Mouse (Mus musculus): ENCODE data around the gene Ppm1l. TPM values are rescaled to one million over a fixed set of nuclear protein-coding genes. Genes with fewer than 3 reads are reported as not detected.
"Not testable (repeated sequence)": the region's sequence is repeated elsewhere in the genome, so short reads cannot be mapped to it uniquely, and the experiment has no call there.

The Ppm1l gene
- total RNA-seq, 1 experiment from 2014 or later = 4.9 TPM

DNA sequence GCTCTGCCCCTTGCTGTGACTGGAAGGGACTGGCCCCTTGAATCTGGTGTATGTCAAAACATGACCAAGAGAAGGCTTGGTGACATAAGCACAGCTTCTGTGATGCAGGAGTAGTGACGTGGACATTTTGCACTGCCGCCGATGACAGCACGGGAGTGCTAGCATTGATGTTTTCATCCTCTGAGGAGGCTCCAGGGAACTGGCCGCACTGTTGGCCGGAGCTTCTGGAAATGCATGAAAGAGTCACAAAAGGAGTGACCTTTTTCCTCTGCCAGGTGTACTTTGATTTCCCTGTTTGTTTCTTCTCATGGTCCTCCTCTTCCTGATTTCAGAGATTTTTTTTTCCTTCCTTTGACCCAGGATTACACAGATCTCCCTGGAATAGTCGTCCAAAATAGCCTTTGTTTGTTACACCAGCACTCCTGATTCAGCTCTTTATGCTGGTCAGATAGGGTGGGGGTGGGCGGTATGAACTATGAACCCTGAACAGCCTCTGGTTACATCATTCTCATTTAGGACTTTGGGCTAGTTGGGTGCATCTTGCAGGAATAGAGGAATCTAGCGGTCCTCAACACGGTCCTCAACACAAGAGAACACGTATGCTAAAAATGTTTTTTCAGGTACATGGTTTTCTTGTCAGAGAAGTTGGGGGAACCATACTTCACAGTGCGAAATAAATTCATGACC lies 239.6 kb downstream of the Ppm1l start:
- no peak for ATAC-seq (ENCODE audit: extremely low read depth, insufficient number of reproducible peaks, low FRiP score, poor library complexity, severe bottlenecking)

DNA sequence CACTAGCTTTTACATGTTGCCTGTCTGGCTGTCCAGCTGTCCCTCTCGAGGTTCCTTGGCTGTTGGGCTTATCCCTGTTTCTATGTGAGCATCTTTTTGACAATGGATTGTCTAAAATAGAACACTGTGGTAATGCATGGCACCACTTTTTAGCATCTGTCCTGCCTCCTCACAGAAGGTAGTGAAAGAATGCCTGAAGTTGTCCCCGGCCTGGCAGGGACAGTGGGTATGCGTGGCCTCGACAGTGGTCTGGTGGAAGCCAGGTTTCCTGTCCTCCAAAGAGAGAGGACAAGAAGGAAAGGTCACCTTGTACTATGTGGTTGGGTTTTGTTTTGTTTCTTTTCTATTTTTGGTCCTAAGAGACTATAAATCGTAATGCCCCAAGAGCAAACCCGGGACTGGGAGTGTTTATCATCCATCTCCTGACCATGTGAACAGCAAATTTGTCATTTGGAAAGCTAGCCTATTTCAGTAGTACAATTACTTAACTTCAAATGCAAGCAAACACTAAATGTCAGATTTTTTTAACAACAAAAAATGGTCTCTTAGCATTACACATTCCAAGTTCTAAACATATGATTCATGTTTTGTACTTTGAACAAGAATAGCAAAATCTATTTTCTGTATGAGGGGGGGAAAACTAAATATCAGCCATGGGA lies 242.8 kb downstream of the Ppm1l start:
- no peak for ATAC-seq (ENCODE audit: extremely low read depth, insufficient number of reproducible peaks, low FRiP score, poor library complexity, severe bottlenecking)

DNA sequence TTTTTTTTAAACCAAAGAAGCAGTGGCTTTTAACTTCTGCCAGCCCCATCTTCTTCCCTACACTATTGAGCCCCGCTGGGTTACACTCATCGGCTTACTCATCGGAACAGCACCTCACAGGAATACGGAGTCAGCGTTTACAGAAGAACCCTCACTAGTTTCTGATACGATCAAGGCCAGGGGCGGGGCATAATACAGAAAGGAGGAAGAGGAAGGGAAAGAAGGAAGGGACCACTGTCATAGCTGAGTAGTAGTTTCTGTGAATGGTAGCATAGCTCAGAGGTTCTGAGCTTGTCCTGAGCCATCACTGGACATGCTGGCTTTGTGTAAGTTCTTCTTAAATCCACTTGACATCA lies 243.3 kb downstream of the Ppm1l start:
- ATAC-seq (ENCODE audit: extremely low read depth, insufficient number of reproducible peaks, low FRiP score, poor library complexity, severe bottlenecking) = no peak

DNA sequence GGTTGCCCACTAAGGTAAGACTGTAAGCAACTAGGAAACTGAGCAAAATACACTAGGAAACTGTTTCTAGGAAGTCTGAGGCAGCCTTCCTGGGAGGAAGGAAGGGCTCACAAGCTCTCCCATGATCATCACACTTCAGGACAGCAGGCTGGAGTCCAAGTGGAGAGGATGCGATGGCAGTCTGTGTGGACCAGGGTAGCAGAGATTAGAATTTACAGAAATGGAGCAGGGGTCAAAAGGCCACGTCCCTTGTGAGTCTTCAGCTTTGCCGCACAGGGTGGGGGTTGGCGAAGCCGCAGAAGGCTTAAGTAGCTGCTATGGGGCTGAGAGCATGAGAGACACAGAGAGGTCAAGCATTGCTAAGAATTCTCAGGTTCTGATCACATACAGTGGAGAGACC lies 245.0 kb downstream of the Ppm1l start:
- ATAC-seq (ENCODE audit: extremely low read depth, insufficient number of reproducible peaks, low FRiP score, poor library complexity, severe bottlenecking) = no peak

DNA sequence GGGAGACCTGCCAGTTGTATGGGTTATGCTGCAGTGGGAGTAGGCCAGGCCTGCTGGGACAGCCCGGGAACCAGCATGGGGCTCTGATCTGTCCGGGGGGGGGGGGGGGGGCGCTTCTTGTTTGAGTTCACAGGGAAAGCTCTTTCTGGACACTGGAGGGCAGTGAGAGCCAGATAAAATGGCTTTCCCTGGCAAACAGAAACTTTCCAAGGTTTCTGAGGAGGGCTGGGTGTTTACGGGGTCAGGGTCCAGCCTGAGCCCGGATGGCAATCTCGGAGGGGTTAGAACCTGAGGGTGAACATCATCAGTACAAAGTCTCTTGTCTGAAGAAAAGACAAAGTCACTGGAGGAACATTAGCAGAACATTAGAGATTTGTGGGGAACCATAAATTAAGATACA lies 246.7 kb downstream of the Ppm1l start:
- ATAC-seq (ENCODE audit: extremely low read depth, insufficient number of reproducible peaks, low FRiP score, poor library complexity, severe bottlenecking) = no peak

DNA sequence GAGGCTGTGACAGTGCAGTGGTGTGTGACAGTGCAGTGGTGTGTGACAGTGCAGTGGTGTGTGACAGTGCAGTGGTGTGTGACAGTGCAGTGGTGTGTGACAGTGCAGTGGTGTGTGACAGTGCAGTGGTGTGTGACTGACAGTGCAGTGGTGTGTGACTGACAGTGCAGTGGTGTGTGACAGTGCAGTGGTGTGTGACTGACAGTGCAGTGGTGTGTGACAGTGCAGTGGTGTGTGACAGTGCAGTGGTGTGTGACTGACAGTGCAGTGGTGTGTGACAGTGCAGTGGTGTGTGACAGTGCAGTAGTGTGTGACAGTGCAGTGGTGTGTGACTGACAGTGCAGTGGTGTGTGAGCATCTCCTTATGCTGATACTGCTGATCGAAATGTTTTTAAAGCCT lies 248.9 kb downstream of the Ppm1l start:
- not testable (repeated sequence) for ATAC-seq (ENCODE audit: extremely low read depth, insufficient number of reproducible peaks, low FRiP score, poor library complexity, severe bottlenecking)

DNA sequence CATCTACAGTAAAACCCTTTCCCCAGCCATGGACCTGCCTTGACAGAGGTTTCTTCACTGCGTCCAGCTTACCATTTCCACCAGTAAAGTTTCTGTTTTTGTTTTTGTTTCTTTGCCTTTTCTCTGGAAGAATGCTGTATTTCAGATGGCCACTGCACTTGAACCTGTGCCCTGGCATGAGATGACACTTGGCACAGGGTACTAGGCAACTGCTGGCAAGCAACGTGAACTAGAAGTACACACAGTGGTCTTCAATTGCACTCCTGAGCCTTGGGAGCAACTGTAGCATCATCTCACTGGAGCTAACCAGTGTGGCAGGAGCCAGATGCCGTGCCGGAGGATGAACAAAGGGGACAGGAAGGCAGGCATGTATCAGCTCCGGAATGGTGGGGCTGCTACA lies 255.9 kb downstream of the Ppm1l start:
- no peak for ATAC-seq (ENCODE audit: extremely low read depth, insufficient number of reproducible peaks, low FRiP score, poor library complexity, severe bottlenecking)

DNA sequence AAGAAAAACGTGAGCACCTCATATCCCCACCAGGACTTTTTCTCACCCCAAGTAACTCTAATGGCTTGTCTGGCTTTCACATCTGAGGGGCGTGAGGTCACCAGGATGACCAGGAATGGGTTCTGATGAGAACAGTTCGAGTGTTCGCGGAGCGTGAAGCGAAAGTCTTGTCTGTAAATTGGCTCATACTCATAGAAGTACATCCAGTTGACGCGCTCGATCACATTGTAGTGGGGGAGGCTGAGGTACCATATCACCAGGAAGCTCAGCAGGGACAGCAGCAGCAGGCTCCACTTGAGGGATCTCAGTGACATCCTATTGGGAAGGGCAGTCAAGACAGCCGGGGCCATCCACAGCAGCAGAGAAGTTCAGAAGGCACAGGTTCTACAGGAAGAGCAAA lies 258.9 kb downstream of the Ppm1l start:
- ATAC-seq (ENCODE audit: extremely low read depth, insufficient number of reproducible peaks, low FRiP score, poor library complexity, severe bottlenecking) = no peak

DNA sequence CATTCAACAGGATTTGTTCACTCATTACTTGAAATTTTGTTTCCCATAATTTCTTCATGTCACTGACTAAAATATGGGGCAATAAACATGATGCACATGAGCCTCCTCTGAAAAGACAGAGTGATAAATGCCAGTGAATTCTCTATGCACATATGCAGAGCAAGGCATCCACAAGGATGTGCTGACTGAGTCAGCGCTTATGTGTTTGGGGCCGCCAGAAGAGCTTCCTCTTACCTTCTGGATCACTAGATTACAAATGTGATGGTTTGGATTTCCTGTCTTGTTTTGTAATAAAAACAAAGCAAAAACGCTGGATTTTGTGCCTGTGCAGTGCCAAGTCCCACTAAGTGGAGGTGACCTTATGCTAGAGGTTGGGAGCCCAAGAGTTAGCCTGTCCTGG lies 260.1 kb downstream of the Ppm1l start:
- no peak for ATAC-seq (ENCODE audit: extremely low read depth, insufficient number of reproducible peaks, low FRiP score, poor library complexity, severe bottlenecking)

DNA sequence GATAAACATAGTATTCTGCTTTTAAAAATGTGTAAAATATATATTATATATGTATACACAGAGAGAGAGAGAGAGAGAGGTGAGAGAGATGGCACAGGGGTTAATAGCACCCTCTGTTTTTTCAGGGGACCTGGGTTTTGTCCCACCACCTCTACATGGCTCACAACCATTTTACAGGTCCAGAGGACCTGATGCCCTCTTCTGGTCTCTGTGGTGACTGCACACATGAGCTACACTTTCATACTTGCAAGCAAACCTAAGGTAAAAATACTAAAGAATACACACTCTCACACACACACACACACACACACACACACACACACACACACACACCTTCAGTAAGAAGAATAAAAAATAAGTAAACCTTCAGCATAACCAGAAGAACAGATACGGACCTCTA lies 262.1 kb downstream of the Ppm1l start:
- no peak for ATAC-seq (ENCODE audit: extremely low read depth, insufficient number of reproducible peaks, low FRiP score, poor library complexity, severe bottlenecking)

DNA sequence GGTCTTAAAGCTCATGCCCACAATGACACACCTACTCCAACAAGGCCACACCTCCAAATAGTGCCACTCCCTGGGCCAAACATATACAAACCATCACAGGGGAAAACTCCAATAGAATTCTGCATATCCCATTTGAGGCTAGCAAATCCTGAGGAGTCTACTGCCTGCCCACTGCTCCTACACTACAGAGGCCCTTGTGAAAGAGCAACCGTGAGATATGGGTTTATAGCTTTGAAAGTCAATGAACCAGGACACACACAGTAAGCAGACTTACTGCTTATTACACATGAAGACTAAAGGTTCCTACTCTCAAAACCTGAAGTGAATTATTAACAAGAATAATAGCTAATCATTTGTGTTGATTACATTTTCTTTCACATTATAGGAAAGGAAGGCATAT lies 267.1 kb downstream of the Ppm1l start:
- no peak for ATAC-seq (ENCODE audit: extremely low read depth, insufficient number of reproducible peaks, low FRiP score, poor library complexity, severe bottlenecking)

DNA sequence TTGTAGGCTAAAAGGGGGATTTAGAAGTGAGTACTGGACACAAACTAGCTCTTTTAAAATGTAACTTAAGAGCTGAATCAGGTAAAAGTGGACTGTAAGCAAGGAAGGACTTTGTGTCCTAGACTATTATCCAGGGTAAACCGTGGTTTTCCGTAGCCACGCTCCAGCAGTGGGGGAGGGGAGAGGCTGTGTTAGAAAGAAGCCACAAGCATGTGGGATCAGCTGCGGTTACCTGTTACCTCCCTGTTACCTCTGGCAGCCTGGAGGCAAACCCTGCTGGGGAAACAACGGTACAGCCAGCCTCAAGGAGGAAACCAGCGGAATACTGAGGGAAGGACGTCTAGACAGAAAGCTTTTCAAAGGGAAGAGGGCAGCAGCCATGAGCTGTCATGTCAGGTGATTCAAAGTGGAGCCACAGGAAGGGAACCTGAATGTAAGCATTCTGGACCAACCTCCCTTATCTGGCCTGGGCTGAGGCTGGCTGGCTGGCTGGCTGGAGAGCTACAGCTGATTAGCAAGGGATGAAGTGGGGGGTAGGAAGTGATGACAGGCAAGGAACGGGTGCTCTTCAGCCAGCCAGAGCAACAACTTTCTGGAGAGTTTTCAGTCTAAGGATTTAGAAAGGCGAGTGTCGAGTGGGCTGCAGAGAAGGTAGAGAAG lies 271.6 kb downstream of the Ppm1l start:
- no peak for ATAC-seq (ENCODE audit: extremely low read depth, insufficient number of reproducible peaks, low FRiP score, poor library complexity, severe bottlenecking)

DNA sequence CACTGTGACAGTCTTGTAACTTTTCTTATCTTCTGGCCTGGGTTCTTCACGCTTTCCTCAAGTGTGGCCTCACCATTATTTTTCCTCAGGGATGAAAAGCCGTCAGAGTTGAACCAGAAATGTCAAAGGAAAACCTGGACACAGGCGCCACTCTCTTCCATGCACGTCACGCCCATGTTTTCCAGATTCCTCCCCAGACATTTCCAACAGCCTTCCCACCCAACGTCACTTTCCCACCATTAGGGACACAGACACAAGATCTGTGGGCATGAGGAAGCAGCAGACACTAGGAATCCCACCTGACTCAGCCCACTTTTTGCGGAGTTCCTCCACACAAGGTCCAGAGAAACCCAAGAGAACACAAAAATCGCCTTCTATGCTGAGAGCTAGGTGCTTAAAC lies 276.8 kb downstream of the Ppm1l start:
- no peak for ATAC-seq (ENCODE audit: extremely low read depth, insufficient number of reproducible peaks, low FRiP score, poor library complexity, severe bottlenecking)

DNA sequence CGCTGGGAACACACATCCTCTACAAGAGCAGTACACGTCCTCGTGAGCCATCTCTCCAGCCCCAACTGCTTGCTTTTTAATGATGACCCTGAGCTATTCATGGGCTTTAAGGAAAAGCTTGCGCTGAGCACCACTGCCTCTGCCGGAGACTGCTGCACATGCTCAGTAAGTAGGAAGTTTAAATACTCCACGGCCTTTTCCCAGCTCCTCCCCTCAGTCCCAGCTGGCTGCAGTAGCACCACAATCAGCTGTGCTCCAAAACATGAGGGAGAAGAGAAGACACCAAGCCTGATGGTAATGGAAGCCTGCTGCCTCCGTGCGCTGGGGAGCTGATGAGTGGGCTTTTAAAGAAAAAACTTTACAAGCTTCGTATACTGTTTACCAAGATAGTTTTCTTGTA lies 277.4 kb downstream of the Ppm1l start:
- no peak for ATAC-seq (ENCODE audit: extremely low read depth, insufficient number of reproducible peaks, low FRiP score, poor library complexity, severe bottlenecking)

DNA sequence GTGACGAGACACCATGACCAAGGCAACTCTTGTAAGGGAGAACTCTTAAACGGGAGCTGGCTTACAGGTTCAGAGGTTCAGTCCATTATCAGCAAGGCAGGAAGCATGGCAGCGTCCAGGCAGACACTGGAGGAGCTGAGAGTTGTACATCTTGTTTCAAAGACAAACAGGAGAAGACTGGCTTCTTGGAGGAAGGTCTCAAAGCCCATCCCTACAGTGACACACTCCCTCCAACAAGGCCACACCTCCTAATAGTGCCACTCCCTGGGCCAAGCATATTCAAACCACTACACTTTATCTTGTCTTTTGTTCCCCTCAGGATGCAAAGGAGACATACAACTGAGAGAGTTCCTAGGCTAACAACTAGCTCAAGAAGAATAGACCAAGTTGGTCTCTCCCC lies 279.5 kb downstream of the Ppm1l start:
- no peak for ATAC-seq (ENCODE audit: extremely low read depth, insufficient number of reproducible peaks, low FRiP score, poor library complexity, severe bottlenecking)

DNA sequence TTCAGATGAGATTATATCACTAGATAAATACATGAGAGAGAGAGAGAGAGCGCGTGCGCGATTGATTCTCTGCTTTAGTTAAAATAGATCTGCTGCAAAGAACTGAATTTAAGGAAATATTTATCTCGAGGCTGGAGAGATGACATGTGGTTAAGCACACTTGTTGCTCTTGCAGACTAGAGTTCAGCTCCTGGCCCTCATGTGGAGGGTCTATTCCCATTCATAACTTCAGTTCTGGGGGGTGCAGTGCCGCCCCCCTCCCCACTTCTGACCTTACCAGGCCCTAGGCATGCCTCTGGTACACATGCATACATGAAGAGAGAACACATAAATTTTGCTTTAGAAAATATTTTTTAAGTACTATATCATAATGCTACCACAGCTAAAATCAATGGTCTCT lies 280.6 kb downstream of the Ppm1l start:
- no peak for ATAC-seq (ENCODE audit: extremely low read depth, insufficient number of reproducible peaks, low FRiP score, poor library complexity, severe bottlenecking)

DNA sequence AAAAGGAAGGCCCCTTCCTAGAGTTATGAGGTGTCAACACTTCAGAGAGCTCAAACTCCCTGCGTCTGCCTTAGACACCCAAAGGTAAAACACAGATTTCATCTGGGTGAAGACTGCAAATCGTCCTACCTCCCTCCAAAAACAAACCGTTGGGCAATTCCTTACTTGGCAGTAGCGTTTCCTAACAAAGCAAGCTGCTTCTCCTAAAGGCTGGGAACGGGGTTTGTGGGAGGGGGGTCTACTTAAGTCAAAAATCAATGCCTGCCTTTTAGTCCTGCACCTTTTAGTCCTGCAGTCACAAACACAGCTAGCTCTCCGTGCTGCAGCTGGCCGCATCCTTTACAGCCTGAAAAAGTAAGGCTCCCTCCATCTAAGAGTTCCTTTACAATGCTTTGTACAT lies 281.2 kb downstream of the Ppm1l start:
- ATAC-seq (ENCODE audit: extremely low read depth, insufficient number of reproducible peaks, low FRiP score, poor library complexity, severe bottlenecking) = no peak

DNA sequence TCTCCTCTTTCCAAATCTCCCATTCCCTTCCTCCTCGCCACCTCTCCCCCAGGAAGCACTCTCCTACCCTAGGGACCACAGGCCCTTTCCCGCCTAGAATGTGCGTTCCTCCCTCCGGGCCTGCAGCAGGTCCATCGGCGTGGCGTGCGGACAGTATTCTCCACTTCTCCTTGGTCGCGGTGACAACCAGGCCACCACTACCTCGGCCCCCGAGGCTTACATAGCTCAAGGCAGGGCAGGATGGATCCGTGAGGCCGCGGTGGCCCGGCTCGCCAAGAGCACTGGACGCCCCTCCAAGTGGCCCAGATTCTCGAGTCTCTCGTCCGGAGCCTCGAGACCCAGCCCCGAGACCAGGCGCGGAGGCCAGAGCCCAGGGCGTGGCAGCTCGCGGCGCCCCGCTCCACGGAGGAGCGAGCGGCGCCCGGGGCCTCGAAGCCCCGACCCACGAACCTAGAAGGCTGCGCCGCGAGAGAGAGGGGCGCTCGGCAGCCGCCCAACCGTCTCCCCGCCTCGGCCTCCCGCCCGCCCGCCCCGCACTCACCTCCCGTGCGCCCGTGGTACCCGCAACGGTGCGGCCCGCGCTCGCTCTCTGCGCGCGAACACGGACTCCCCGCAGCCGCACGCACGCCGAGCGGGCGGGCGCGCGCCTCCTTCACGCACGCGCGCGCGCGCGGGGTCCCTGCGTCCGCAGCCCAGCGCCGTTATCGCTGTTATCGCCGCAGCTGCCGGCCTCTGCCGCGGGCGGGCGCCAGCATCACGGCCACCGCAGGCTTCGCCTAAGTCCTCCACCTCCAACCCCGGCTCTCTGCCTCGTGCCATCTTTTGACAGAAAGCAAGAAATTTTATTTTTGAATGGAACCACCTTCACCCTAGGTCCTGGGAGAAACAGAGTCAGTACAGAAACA lies 281.9 kb downstream of the Ppm1l start, which contains the start of gene B3galnt1:
TSS of gene B3galnt1 (minus strand) at position 700 of the 905 bp plus-strand sequence.
- no peak for ATAC-seq (ENCODE audit: extremely low read depth, insufficient number of reproducible peaks, low FRiP score, poor library complexity, severe bottlenecking)

DNA sequence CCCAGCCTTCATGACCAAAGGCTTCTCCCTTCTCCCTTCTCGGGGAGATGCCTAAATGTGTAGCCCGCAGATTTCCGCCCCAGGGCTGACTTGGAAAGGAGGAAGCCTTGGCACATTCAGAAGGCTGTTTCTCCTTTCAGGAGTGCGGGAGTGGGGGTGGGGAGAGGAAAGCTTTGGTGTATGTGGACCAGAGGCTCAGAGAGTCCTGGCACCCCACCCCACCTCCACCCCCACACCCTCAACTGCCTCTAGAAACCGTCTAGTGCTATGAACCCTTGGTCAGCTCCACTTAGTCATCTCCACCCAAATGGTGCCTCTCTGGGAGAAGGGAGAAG lies 282.5 kb downstream of the Ppm1l start:
- ATAC-seq (ENCODE audit: extremely low read depth, insufficient number of reproducible peaks, low FRiP score, poor library complexity, severe bottlenecking) = no peak

DNA sequence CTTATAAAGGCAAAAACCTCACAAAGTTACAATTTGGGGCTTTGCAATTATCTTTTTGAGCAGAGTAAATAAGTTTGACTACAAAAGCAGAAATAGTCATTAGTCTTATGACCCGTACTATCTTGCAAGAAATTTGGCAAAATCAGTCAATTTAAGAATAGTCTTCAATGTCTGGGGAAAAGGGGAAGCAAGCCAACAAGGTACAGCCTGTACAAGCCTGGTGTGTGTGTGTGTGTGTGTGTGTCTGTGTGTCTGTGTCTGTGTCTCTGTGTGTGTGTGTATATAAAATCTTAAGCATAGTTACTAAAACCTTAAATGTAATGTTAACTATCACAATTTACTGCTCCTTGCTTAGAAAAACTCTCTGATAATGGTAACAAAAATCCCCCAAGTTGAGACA lies 290.3 kb downstream of the Ppm1l start:
- no peak for ATAC-seq (ENCODE audit: extremely low read depth, insufficient number of reproducible peaks, low FRiP score, poor library complexity, severe bottlenecking)
